Mouse (Mus musculus): ENCODE results near the gene Gm11232. TPM values are rescaled to one million over a fixed set of nuclear protein-coding genes. Genes with fewer than 3 reads are reported as not detected.

The Gm11232 gene
- total RNA-seq (2021) = not detected
- long read RNA-seq, experiment 1 = 0 reads
- long read RNA-seq, experiment 2 = 0 reads

DNA sequence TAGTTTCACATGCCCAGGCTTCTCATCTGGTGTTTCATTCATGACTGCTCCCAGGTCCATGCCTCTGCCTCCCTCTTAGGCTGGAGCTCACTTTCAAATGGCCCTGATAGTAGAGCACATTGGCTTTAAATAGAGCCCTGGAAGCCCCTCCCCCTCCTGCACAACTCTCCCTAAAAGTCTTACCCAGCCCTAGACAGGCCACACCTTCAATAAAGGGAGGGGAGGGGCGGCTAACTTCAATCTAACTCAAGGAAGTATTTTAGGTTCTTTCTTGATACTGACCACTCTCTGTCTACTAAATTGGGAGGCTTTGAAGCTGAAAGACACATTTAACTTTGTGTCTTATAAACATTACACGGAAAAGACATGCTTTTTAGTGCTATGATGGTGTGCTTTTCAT lies at the start of gene Gm11232:
Gm11232 (minus strand) TSS at position 101 of the 400 bp plus-strand sequence.
- no peak for DNase-seq

DNA sequence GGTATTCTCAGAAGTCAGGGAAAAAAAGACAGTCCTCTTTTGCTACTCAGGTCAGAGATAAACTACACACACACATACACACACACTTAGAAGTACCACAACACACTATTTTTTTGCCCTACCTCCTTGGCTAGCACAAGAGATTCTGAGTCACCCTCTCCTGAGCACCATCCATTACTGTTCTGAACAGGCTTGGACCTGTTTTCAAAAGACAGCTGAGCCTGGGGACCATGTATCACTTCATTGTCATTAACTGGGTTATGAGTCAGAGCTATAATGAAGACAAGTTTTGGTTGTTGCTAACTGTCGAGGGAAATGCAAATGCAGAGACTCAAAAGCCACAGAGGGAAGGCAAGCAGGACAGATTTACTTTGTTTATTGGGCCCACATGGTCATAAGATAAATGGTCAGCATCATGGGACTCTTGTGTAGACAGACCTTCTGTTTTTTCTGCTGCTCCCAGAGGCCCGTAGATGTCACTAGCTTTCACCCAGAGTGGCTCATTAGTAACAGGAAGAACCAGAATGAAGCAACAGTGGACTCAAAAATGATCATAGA lies 48.3 kb upstream of the Gm11232 start:
- peak; percentile 1 to 2 for DNase-seq

DNA sequence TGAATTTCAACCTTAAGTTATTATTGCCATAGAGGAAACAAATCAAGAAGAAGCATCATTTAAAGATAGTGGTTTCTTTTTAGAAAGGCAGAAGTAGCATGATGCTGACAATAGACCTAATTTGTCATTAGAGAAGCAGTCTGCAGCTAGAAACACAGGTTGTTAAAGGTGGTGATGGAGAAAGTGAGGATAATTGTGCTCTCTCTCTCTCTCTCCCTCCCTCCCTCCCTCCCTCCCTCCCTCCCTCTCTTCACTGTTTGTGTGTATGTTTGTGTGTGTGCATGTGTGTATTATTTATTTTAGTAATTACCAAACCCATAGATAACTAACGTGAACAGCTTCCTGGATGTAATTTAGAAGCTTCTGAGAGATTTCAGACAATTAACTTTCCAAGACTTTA lies 7.8 kb upstream of the Gm11232 start:
- no peak for DNase-seq

DNA sequence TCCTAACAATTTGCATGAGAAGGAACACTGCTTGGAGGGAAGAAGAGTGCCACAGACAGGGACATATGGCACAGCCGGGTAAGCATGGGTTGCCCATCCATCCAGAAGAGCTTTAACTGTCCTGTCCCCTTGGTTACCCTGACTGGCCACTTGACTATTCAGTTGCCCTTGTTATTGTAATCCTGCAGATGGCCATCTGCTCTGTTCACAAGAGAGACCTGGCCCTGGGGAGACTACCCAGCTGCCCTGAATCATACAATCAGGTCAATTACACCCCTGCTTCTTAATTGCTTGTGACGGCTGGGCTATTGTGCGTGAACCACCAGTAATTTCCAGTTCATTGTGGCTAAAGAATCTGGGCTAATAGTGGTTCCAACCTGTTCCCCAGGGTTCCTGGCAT lies 7.3 kb upstream of the Gm11232 start:
- no peak for DNase-seq

DNA sequence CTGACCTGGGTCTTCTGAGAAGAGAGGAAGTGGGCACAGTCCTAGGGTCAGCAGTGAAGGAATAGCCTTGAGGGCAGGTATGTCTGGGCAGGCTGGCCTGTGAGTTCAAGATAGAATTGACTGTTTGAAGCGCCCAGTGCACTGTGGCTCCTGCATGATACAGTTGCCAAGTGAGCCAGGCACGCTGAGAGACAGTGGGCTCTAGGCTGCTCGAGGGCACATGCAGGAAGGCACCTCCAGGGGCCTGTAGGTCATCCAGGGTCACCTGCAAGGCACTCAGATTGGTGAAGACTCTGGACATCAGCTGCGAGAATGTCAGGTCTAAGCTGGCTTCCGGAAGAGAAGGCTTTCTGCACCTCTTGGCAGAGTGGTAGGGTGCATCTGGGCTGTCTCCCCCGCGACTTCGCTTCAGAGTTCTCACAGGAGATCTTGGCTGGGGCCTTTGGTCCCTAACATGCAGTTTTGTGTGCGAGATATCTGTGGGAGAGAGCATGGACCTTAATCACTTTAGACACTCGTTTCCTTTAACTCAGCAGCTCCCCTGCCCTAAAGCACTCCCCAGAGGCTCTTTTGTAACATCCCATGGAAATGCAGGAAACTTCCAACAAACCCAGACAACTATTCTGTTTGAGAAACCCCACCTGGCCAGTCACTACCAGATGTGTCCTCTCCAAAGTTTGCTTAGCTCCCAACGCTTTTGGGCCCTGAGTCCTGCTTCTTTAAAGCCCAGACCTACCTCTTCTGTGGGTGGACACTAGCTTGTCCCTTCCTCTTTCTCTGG lies 1.1 kb downstream of the Gm11232 start:
- DNase-seq = no peak

DNA sequence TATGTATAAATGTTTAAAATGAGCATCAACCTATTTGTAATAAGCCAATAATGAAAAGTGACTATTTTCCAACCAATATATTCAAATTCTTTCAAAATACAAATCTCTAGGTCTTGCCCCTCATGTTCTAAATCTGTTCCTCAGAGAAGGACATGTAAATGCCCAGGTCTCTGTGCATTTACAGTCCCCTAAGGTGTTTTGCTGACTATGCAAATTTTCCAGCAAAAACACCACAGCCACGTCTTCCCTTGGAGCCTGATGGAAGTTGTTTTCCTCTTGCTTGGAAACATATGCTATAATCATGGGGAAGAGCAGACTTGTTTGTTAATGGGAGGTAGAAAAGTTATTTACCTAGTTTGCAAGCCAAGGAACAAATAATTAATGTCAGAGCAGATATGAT lies 12.0 kb downstream of the Gm11232 start:
- DNase-seq = no peak

DNA sequence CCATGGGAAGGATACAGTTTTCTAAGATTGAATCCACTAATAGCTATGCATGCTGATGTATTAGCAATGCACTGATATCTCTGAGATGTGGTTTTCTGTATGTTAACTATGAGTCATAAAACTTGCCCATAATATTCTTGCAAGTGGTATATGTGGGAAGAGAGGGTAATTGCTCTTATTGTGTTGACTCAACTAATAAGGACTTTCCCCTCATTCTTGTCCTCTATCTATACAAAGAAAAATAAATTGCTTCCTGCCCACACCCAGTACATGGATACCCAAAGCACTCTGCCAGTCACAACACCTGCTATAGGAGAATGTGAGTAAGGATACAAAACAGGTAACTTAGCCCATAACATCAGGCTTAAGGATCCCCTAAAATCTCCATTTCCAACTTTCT lies 21.2 kb downstream of the Gm11232 start:
- no peak for DNase-seq

DNA sequence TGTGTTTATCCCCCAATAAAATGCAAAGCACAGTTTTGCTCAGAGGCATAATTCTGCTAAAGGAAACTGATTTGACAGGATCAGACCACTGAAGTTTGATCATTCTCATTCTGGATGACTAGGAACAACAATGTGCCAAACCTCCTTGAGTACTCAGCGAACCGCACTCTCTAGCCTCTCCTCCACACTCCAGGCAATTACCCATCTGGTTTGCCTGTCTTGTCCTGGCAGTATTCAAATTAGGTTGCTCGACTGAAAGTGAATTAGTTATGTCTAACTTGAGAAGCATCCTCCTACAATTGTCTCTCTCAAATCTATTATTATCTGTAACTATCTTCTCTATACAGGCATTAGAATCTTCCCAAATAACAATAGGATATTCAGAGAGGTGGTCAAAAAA lies 22.5 kb downstream of the Gm11232 start:
- DNase-seq = no peak

DNA sequence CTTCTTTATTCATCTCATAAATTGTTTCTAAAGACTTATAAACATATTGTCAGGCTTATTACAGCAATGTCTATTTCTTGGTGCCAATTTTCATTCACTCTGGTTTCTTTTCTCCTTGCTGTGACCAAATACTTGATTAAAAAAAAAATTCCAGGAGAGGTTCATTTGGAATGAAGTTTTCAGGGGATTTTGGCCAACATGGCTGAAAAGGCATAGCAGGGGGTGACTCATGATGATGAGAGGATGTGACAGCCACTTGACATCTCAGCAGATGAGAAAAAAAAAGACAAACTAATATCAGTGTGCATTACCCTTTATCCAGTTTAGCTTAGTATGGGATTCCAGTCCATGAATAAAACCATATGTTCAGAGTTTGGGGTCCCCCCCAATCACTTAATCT lies 28.4 kb downstream of the Gm11232 start:
- DNase-seq = no peak

DNA sequence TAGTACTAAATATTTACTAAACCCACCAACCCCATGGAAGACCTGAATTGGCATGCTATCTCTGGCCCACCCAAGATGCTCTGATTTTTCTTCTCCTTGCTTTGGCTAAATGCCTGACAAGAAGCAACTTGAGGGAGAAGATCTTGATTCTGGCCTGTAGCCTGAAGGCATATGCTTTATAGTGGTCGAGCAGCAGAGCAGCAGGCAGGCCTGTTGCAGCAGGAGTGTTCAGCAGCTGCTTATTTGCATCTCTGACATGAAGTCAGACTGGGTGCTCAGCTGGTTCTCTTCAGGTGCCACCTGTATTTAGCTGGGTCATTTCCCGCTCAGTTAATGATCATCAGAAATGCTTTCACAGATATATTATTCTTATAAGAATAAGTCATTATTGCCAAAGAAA lies 30.2 kb downstream of the Gm11232 start:
- no peak for DNase-seq

DNA sequence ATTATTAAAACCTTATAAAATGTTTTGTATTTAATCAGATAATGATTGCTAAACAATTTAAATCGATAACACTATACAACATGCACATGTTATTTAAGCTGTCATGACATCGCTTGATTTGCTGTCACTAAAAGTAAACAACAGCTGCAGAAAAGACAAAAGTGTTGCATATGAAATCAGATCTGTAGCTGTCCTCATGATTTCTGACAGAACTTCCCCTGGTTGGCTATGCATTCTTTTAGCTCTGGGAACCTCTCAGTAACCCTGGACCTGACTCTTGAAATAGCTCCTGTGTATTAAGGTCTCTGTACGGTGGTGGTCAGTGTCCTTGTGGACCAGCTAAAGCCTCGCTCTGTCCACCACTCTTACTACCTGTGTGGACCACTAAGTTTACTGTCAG lies 30.7 kb downstream of the Gm11232 start:
- no peak for DNase-seq

DNA sequence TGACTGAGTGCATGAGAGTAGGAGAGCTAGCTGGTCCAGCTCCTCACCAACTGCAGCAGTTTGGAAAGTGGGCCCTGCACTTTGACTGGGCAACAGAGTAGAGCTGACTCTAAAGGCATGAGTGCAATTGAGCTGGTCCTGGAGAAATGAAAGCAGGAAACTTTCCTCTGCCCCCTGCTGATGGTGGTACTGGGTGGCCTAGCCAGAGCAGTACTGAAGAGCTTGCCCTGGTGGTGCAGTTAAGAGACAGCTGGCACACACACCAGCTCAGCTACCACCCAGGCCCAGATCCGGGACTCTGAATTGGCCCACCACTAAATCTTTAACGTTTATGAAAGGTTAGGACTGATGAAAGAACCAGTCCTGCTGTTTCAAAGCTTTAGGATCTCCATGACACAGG lies 31.9 kb downstream of the Gm11232 start:
- no peak for DNase-seq

Measured in adrenal gland, postnatal 36 days (tissue).